Mouse (Mus musculus) spleen, postnatal 4 days (tissue): Measurements from ENCODE around the gene Dnajc7.
"Not testable (repeated sequence)": the region's sequence is repeated elsewhere in the genome, so short reads cannot be mapped to it uniquely, and the experiment has no call there.

ENCODE experiments used
- DNase-seq, 2 experiments: peaks; one replicate each; pipeline ENCODE4 v3.0.0; 2022; ENCODE audit warnings: low spot score in 2 of 2

Dnajc7 gene

DNA sequence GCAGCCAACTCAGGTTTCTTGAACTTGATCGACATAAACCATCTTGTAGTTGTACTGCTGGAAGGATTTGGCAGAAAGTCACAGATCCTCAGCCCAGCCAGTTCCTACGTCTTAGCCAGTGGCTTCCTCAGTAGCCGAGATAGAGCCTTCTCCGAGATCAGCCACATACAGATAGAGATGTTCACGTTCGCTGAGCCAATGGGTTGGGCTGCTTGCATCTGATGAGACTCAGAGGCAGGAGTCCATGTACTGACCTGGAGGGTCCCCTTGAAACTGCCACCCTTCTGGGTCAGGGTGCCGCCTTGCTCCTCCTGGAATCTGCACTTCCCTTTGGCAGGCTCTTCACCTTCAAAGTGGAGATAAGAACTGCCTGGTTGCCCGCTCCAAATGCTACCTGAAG lies 70.5 kb downstream of the Dnajc7 start:
- DNase-seq: no peak

DNA sequence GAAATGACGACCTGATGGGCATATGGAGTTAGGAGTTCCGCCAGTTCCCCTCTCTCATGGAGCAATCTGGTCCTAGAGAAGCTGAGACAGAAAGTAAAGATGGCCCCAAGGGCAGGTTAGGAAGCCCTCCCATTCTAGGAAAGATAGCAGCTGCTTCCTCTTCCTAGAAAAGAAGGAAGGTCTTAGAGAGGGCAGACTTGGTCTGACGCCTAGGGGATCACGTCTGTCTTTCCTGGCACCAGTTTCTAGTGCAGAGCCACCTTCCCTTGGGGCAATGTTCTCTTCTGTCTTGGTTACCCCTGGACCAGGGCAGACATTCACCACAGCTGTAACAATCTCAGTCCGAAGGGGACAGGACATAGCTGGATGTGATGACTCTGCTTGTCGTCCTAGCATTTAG lies 71.8 kb downstream of the Dnajc7 start:
- no peak for DNase-seq

DNA sequence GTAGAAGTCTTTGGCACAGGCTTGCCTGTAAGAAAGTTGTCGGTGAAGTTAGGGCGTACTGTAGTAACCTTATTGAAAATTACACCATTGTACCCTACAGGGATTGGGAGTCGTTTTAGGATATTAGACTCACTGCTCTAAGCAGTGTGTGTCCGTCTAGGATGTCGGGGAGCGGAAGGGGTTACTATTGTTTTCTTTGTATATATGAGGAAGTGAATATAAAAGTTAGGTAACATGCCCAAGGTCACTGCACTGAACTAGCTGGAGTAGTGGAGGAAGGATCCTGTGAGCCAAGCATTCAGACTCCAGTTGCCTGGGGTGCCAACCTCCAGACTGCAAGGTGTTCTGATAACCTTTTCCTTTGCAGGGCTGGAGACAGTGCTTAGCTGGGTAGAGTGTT lies 73.0 kb downstream of the Dnajc7 start:
- DNase-seq: no peak

DNA sequence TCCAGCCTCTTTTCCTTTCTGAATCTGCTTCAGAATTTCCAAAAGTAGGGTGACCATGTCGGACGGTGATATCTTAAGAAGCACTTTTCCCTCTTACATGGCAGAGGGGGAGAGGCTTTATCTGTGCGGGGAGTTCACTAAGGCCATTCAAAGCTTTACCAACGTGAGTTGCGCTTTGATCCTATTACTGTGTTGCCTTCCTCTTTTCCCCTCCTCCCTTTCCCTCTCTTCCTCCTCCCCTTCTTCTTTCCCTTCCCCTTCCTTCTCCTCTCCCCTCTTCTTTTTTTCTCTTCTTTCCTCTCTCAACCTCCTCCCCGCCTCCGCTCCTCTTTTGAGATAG lies 74.3 kb downstream of the Dnajc7 start:
- no peak for DNase-seq

DNA sequence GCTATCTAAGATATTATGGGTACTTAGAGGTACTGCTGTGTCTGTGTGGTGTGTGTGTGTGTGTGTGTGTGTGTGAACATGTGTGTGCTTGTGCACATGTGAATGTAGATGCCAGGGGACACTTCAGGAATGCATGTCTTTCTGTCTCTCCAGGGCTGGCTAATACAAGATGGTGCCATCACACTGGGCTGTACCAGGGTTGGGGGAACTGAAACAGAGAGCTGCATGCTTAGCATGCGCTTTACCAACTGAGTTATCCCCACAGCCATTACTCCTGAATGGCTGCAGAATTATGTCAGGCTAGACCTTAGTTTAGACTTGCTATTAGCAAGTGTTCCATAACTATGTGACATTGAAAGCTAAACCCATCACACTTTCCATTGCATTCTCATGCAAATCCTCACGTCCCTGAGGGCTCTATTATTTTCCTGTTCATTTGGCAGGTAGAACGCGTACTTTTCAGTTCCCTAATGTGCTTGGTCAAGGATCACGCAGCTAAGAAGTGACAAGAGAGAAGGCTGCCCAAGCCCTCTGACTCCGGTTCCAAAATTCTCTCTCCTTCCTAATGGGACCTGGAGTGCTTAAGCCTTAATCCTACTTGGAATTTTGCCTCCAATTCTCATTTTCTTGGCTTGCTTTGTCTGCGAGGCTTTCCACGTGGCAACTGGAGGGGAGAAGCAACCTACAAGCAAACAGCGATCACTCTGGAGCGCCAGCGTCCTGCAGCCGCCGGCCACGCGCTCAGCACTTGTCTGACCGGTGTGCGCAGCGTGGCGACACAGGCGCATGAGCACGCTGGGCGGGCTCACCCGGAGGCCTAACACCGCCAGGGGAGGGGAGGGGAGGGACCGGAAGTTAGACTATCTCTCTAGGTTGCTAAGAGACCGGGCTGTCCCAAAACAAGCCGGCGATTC lies 74.9 kb downstream of the Dnajc7 start, which contains the start of gene Ttc25:
Ttc25 (plus strand) TSS at position 776 of the 914 bp plus-strand sequence.
- DNase-seq: peak; percentile 76 to 87

DNA sequence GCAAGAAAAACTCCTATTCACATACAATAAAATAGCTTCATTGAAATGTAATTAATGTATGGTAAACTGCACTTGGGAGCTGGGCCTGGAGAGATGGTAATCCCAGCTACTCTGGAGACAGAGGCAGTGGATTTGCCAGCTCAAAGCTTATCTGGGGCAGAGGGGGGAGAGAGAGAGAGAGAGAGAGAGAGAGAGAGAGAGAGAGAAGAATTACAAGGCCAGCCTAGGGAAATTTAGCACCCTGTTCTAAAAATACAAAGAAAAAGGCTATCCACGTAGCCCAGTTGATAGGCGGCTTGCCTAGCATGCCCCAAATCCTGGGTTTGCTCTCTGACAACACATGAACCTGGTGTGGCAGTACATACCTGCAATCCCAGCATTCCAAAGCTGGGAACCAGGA lies 78.4 kb downstream of the Dnajc7 start:
- no peak for DNase-seq

DNA sequence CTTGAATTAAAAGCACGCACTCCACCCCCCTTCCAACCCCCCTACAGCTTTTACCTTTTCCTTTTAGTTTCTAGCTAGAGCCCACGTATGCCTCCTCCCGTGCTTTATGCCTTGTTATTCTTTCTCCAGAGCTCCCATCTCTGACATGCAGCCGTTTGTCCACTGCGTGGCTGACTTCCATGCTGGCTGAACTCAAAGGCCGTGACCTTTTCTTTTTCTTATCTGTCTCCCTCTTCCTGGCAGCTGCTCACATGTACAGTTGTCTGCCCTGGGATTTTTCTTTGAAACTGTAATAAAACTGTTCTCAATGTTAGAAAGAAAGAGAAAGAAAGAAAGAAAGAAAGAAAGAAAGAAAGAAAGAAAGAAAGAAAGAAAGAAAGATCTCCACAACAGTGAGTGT lies 79.0 kb downstream of the Dnajc7 start:
- DNase-seq: no peak

DNA sequence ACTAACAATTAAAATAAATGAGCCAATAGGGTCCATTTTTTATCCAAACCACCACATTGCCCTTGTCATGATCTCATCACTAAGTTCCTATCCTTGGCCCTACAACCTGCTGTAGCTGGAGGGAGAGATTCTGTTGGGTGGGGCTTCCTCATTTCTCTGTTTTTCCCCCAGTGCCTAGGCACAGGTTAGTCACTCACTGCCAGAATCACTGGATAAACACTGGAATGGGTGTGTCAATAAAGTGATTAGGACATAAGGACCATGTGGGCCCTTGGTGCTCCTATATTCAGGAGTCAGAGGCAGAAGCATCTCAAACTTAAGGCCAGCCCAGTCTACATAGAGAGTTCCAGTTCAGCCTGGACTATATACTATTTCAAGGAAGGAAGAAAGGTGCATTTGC lies 83.5 kb downstream of the Dnajc7 start:
- no peak for DNase-seq

DNA sequence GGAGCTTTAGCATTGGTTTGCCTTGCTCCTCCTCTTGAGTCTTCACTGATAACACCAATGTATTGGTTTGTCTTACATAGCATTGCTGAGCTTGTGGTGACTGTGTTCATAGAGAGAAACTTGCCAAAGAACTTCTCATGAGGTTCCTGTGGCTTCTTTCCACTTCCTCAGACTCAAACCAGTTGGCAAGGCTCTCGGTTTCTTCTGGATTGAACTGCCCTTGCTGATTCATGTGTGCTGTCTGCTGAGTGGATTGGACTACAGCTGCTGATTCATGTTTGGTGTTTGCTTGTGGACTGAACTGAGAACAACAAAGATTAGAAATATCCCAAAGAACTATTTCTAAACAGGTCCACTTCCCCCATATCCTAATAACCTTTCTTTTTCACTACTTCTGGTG lies 84.0 kb downstream of the Dnajc7 start:
- DNase-seq: no peak

DNA sequence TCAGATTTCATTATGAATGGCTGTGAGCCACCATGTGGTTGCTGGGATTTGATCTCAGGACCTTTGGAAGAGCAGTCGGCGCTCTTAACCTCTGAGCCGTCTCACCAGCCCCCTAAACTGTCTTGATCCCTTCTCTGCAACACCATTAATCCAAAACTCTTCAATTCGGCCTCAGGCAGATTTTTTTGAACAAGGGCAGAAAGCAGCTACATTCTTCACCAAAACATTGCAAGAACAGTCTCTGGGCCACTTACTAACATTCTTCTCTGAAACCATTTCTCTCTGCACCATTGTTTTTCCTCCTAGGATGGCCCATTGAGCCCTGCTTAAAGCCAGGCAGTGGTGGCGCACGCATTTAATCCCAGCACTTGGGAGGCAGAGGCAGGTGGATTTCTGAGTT lies 85.1 kb downstream of the Dnajc7 start:
- DNase-seq: not testable (repeated sequence)

DNA sequence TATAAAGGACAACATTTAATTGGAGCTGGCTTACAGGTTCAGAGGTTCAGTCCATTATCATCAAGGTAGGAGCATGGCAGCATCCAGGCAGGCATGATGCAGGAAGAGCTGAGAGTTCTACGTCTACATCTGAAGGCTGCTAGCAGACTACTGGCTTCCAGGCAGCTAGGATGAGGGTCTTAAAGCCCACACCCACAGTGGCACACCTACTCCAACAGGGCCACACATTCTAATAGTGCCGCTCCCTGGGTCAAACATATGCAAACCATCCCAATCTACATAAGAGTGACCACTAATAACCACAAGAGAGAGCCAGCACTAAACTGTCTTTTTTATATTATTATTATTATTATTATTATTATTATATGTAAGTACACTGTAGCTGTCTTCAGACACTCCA lies 85.6 kb downstream of the Dnajc7 start:
- not testable (repeated sequence) for DNase-seq

DNA sequence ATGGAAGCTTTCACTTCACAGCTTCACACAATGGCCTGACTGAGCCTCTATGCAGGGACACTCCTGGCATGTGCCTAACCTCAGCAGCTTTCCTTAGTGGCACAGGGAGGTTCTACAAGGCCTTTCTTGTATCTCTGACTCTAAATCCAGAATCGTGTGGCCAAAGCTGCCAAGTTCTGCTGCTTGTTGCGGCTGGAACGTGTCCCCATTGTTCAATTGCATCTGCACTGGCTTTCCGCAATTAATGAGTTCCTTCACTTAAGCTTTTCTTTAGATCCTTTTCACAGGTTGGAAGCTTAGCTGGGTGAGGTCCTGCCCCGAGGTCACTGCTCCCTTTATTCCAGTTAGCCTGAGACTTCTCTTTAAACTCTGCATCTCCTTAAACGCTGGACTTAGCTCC lies 86.1 kb downstream of the Dnajc7 start:
- DNase-seq: no peak
